Mouse (Mus musculus): ENCODE results near the gene Fam3b. TPM values are rescaled to one million over a fixed set of nuclear protein-coding genes. Genes with fewer than 3 reads are reported as not detected.

Gene Fam3b
- polyA plus RNA-seq, 1 experiment from 2014 or later: not detected

- WGBS: 74% methylated on average over 9 of the region's 9 CpGs
- no peaks in the 10 kb centered on the region for H3K4me1 ChIP-seq (ENCODE audit: control insufficient read depth, insufficient read depth, low read length)
- no peak overlapping the region for H3K4me2 ChIP-seq (replicated peaks; ENCODE audit: low read depth, low read length)
These were observed 72.6 kb downstream of the Fam3b start for GRCm38 (mm10) chr16:97441967-97442366.

DNA sequence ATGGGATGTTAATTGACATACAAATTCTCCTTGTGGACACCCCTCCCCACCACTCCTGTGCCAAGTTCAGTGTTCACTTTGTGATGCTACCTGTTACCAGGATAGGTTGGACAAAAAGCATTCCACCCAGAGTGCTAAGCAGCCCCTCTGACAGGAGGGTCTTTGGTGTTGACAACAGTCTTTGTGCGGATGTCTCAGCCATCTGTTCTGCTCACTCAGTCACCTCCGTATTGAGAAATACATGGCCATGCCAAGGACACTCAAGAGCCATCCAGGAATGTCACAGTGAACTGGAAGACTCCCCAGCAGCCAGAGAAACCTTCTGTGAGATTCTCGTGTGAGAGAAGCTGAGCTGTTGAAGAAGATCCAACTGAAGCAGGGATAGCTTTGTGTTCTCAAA, 76.4 kb downstream of the Fam3b start:
- H3K36me3 ChIP-seq (ENCODE audit: control insufficient read depth, insufficient read depth, low read length): no peaks in the 10 kb centered on the region
- no peak overlapping the region for H3K4me3 ChIP-seq (ENCODE audit: low read length)
- H3K9me3 ChIP-seq (ENCODE audit: control insufficient read depth, low read length): no peaks in the 10 kb centered on the region
- no peak for ATAC-seq (ENCODE audit: low FRiP score, low TSS enrichment)
- no peaks in the 10 kb centered on the region for H3K27me3 ChIP-seq (ENCODE audit: control insufficient read depth, insufficient read depth, low read length)
- no peak overlapping the region for H3K27ac ChIP-seq (ENCODE audit: low read depth, low read length)
- no peak overlapping the region for H3K9ac ChIP-seq (ENCODE audit: low read depth, low read length)
- WGBS: 70% methylated on average over 3 of the region's 3 CpGs
- H3K4me1 ChIP-seq (ENCODE audit: control insufficient read depth, insufficient read depth, low read length): no peaks in the 10 kb centered on the region
- no peak overlapping the region for H3K4me2 ChIP-seq (replicated peaks; ENCODE audit: low read depth, low read length)

More at GRCm38 (mm10) chr16:97441967-97442366, 72.6 kb downstream of the Fam3b start:
- Histone ChIP-seq H3K27me3 (ENCODE audit: control insufficient read depth, insufficient read depth, low read length) (no peaks in the 10 kb centered on the region), H3K9ac (ENCODE audit: low read depth, low read length) (no peak overlapping the region), H3K27ac (ENCODE audit: low read depth, low read length) (no peak overlapping the region), H3K36me3 (ENCODE audit: control insufficient read depth, insufficient read depth, low read length) (no peaks in the 10 kb centered on the region), H3K4me3 (ENCODE audit: low read length) (no peak overlapping the region), H3K9me3 (ENCODE audit: control insufficient read depth, low read length) (no peaks in the 10 kb centered on the region)
- ATAC-seq (ENCODE audit: low FRiP score, low TSS enrichment): no peak

DNA sequence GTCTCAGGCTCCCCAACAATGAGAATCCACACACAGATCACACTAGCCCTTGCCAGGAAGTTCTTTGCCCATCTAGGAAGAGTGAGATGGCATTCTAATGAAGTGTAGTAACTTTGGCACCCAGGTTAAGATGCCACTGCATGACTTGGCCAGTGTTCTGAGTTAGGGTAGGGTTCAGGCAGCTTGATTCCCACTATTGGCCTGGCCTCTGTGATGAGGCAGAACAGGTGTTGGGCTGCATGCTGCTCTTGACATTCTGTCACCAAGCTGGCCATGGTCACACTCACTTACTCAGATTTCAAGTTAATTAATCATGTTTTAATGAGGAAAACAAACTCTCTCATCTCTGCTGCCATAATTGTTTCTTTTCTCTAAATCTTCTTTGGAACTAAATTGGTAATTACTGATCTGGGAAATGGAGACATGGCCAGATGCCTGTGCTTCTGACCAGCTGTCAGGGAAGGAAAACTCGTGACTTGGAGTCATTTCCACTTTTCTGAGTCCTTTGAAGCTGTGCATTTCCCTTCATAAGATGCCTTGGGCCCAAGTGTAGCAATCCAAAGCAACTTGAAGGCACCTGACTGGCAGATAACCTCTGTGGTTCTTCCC, 77.1 kb downstream of the Fam3b start:
- H3K9me3 ChIP-seq (ENCODE audit: control insufficient read depth, low read length): no peaks in the 10 kb centered on the region
- no peak overlapping the region for H3K27ac ChIP-seq (ENCODE audit: low read depth, low read length)
- ATAC-seq (ENCODE audit: low FRiP score, low TSS enrichment): no peak
- no peaks in the 10 kb centered on the region for H3K4me1 ChIP-seq (ENCODE audit: control insufficient read depth, insufficient read depth, low read length)
- H3K27me3 ChIP-seq (ENCODE audit: control insufficient read depth, insufficient read depth, low read length): no peaks in the 10 kb centered on the region
- 30% methylated on average over 1 of the region's 1 CpGs for WGBS
- no peak overlapping the region for H3K4me2 ChIP-seq (replicated peaks; ENCODE audit: low read depth, low read length)
- no peak overlapping the region for H3K4me3 ChIP-seq (ENCODE audit: low read length)
- H3K36me3 ChIP-seq (ENCODE audit: control insufficient read depth, insufficient read depth, low read length): no peaks in the 10 kb centered on the region
- H3K9ac ChIP-seq (ENCODE audit: low read depth, low read length): no peak overlapping the region

GRCm38 (mm10) chr16:97434206-97434605, 80.4 kb downstream of the Fam3b start:
- Histone ChIP-seq H3K27me3 (ENCODE audit: control insufficient read depth, insufficient read depth, low read length) (no peaks in the 10 kb centered on the region), H3K9ac (ENCODE audit: low read depth, low read length) (no peak overlapping the region), H3K4me2 (replicated peaks; ENCODE audit: low read depth, low read length) (no peak overlapping the region), H3K4me3 (ENCODE audit: low read length) (no peak overlapping the region), H3K27ac (ENCODE audit: low read depth, low read length) (no peak overlapping the region), H3K4me1 (ENCODE audit: control insufficient read depth, insufficient read depth, low read length) (no peaks in the 10 kb centered on the region), H3K9me3 (ENCODE audit: control insufficient read depth, low read length) (no peaks in the 10 kb centered on the region), H3K36me3 (ENCODE audit: control insufficient read depth, insufficient read depth, low read length) (no peaks in the 10 kb centered on the region)
- WGBS: 70% methylated on average over 2 of the region's 2 CpGs
- no peak for ATAC-seq (ENCODE audit: low FRiP score, low TSS enrichment)

GRCm38 (mm10) chr16:97431328-97431727, 83.3 kb downstream of the Fam3b start:
- no peak overlapping the region for H3K27ac ChIP-seq (ENCODE audit: low read depth, low read length)
- no peaks in the 10 kb centered on the region for H3K27me3 ChIP-seq (ENCODE audit: control insufficient read depth, insufficient read depth, low read length)
- no peaks in the 10 kb centered on the region for H3K4me1 ChIP-seq (ENCODE audit: control insufficient read depth, insufficient read depth, low read length)
- no peak overlapping the region for H3K4me3 ChIP-seq (ENCODE audit: low read length)
- no peaks in the 10 kb centered on the region for H3K9me3 ChIP-seq (ENCODE audit: control insufficient read depth, low read length)
- H3K4me2 ChIP-seq (replicated peaks; ENCODE audit: low read depth, low read length): no peak overlapping the region
- no peak for ATAC-seq (ENCODE audit: low FRiP score, low TSS enrichment)
- 74% methylated on average over 4 of the region's 4 CpGs for WGBS
- no peak overlapping the region for H3K9ac ChIP-seq (ENCODE audit: low read depth, low read length)
- no peaks in the 10 kb centered on the region for H3K36me3 ChIP-seq (ENCODE audit: control insufficient read depth, insufficient read depth, low read length)

DNA sequence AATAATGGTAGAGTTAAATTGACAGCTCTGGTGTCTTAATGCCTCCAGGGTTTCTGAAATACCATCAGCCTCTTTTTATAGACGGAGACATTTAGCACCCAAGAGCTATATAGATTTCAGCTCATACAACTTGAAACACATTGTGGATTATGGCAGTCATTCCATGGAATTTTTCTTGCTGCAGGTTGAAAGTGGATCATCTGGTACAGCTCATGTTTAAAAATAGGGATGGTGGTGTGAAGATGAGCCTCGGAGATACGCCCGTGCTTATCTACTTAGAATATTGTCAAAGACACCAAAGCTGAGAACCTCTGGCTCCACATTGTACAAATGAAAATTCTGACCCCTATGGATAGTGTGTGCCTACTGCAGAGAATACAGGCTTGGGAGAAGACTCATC, 84.5 kb downstream of the Fam3b start:
- WGBS: 94% methylated on average over 4 of the region's 4 CpGs
- Histone ChIP-seq H3K27ac (ENCODE audit: low read depth, low read length) (no peak overlapping the region), H3K4me3 (ENCODE audit: low read length) (no peak overlapping the region), H3K9ac (ENCODE audit: low read depth, low read length) (no peak overlapping the region), H3K9me3 (ENCODE audit: control insufficient read depth, low read length) (no peaks in the 10 kb centered on the region), H3K4me2 (replicated peaks; ENCODE audit: low read depth, low read length) (no peak overlapping the region), H3K4me1 (ENCODE audit: control insufficient read depth, insufficient read depth, low read length) (no peaks in the 10 kb centered on the region), H3K27me3 (ENCODE audit: control insufficient read depth, insufficient read depth, low read length) (no peaks in the 10 kb centered on the region), H3K36me3 (ENCODE audit: control insufficient read depth, insufficient read depth, low read length) (no peaks in the 10 kb centered on the region)
- ATAC-seq (ENCODE audit: low FRiP score, low TSS enrichment): no peak

- no peak overlapping the region for H3K9ac ChIP-seq (ENCODE audit: low read depth, low read length)
- no peak overlapping the region for H3K27ac ChIP-seq (ENCODE audit: low read depth, low read length)
- 81% methylated on average over 3 of the region's 3 CpGs for WGBS
- no peak overlapping the region for H3K4me3 ChIP-seq (ENCODE audit: low read length)
- H3K27me3 ChIP-seq (ENCODE audit: control insufficient read depth, insufficient read depth, low read length): no peaks in the 10 kb centered on the region
- no peak overlapping the region for H3K4me2 ChIP-seq (replicated peaks; ENCODE audit: low read depth, low read length)
- H3K4me1 ChIP-seq (ENCODE audit: control insufficient read depth, insufficient read depth, low read length): no peaks in the 10 kb centered on the region
- H3K9me3 ChIP-seq (ENCODE audit: control insufficient read depth, low read length): no peaks in the 10 kb centered on the region
- H3K36me3 ChIP-seq (ENCODE audit: control insufficient read depth, insufficient read depth, low read length): no peaks in the 10 kb centered on the region
- no peak for ATAC-seq (ENCODE audit: low FRiP score, low TSS enrichment)
These were observed 86.6 kb downstream of the Fam3b start for GRCm38 (mm10) chr16:97428026-97428425.

GRCm38 (mm10) chr16:97423627-97424026, 91.0 kb downstream of the Fam3b start:
- Histone ChIP-seq H3K27ac (ENCODE audit: low read depth, low read length) (no peak overlapping the region), H3K4me2 (replicated peaks; ENCODE audit: low read depth, low read length) (no peak overlapping the region), H3K27me3 (ENCODE audit: control insufficient read depth, insufficient read depth, low read length) (no peaks in the 10 kb centered on the region), H3K9me3 (ENCODE audit: control insufficient read depth, low read length) (no peaks in the 10 kb centered on the region), H3K4me1 (ENCODE audit: control insufficient read depth, insufficient read depth, low read length) (no peaks in the 10 kb centered on the region), H3K9ac (ENCODE audit: low read depth, low read length) (no peak overlapping the region), H3K4me3 (ENCODE audit: low read length) (no peak overlapping the region), H3K36me3 (ENCODE audit: control insufficient read depth, insufficient read depth, low read length) (no peaks in the 10 kb centered on the region)
- 89% methylated on average over 1 of the region's 1 CpGs for WGBS
- ATAC-seq (ENCODE audit: low FRiP score, low TSS enrichment): no peak

DNA sequence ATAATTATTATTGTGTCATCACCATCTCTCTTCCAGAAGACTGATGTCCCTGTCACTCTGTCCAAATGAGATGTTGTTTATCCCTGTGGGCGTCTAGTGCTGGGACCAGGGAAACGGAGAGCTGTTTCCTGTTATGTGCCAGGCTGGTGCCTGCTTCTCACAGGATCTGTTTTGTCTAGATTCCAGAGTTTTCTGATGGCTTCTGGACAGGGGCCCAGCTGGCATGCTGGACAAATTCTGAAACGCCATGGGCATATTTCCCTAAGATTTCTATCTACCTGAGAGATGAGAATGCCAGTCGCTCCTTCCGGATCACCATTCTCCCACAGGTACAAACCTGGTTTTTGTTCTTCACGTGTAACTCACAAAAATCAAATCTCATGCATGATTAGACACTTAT, 92.9 kb downstream of the Fam3b start:
- Histone ChIP-seq H3K27me3 (ENCODE audit: control insufficient read depth, insufficient read depth, low read length) (no peaks in the 10 kb centered on the region), H3K9me3 (ENCODE audit: control insufficient read depth, low read length) (no peaks in the 10 kb centered on the region), H3K27ac (ENCODE audit: low read depth, low read length) (no peak overlapping the region), H3K9ac (ENCODE audit: low read depth, low read length) (no peak overlapping the region), H3K4me1 (ENCODE audit: control insufficient read depth, insufficient read depth, low read length) (no peaks in the 10 kb centered on the region), H3K36me3 (ENCODE audit: control insufficient read depth, insufficient read depth, low read length) (no peaks in the 10 kb centered on the region), H3K4me3 (ENCODE audit: low read length) (no peak overlapping the region), H3K4me2 (replicated peaks; ENCODE audit: low read depth, low read length) (no peak overlapping the region)
- no peak for ATAC-seq (ENCODE audit: low FRiP score, low TSS enrichment)
- 78% methylated on average over 6 of the region's 6 CpGs for WGBS

All from kidney, embryonic 14.5 days (tissue).